Mouse (Mus musculus) CH12.LX (cell line): Measurements from ENCODE around the gene Kndc1.

ENCODE experiments used
- CTCF ChIP-seq, 2 experiments: IDR thresholded peaks in 1 of 2; conservative IDR thresholded peaks in 1 of 2; 2 replicates each; pipeline ENCODE4 v1.5.1; 2011 to 2012; ENCODE audit warnings: low read depth in 2 of 2, low read length in 2 of 2, improper control_type of control experiment in 1 of 2, inconsistent platforms in 1 of 2, mild to moderate bottlenecking in 1 of 2, moderate library complexity in 1 of 2
- GABPA ChIP-seq: IDR thresholded peaks from 2 replicates; pipeline ENCODE4 v1.6.1; 2012; ENCODE audit warnings: low read depth, low read length, improper control_type of control experiment, inconsistent platforms; ENCODE audit not compliant: insufficient replicate concordance
- JUN ChIP-seq: IDR thresholded peaks from 2 replicates; pipeline ENCODE4 v1.6.1; 2011; ENCODE audit warnings: low read depth, mild to moderate bottlenecking, low read length, improper control_type of control experiment, moderate library complexity; ENCODE audit not compliant: insufficient read depth
- KAT2A ChIP-seq: IDR thresholded peaks from 2 replicates; pipeline ENCODE4 v1.6.1; 2012; ENCODE audit warnings: low read length, improper control_type of control experiment, inconsistent platforms; ENCODE audit not compliant: insufficient replicate concordance
- MAX ChIP-seq: IDR thresholded peaks from 2 replicates; pipeline ENCODE4 v1.6.1; 2011; ENCODE audit warnings: low read length, improper control_type of control experiment
- POLR2A ChIP-seq: IDR thresholded peaks from 2 replicates; pipeline ENCODE4 v1.6.1; 2011; ENCODE audit warnings: low read depth, mild to moderate bottlenecking, improper control_type of control experiment, low read length
- POLR2AphosphoS2 ChIP-seq: IDR thresholded peaks from 2 replicates; pipeline ENCODE4 v1.6.1; 2011; ENCODE audit warnings: low read depth, low read length, improper control_type of control experiment
- USF1 ChIP-seq: IDR thresholded peaks from 2 replicates; pipeline ENCODE4 v1.6.1; 2014; ENCODE audit warnings: low read depth, mild to moderate bottlenecking, inconsistent platforms, low read length, improper control_type of control experiment
- ZC3H11A ChIP-seq: IDR thresholded peaks from 2 replicates; pipeline ENCODE4 v1.6.1; 2012; ENCODE audit warnings: low read depth, mild to moderate bottlenecking, inconsistent platforms, low read length, improper control_type of control experiment
- ZKSCAN1 ChIP-seq: IDR thresholded peaks from 2 replicates; pipeline ENCODE4 v1.6.1; 2012; ENCODE audit warnings: low read depth, inconsistent platforms, low read length, improper control_type of control experiment, borderline replicate concordance
- ZNF384 ChIP-seq: IDR thresholded peaks from 2 replicates; pipeline ENCODE4 v1.6.1; 2012; ENCODE audit warnings: low read depth, low read length, improper control_type of control experiment, inconsistent platforms

DNA sequence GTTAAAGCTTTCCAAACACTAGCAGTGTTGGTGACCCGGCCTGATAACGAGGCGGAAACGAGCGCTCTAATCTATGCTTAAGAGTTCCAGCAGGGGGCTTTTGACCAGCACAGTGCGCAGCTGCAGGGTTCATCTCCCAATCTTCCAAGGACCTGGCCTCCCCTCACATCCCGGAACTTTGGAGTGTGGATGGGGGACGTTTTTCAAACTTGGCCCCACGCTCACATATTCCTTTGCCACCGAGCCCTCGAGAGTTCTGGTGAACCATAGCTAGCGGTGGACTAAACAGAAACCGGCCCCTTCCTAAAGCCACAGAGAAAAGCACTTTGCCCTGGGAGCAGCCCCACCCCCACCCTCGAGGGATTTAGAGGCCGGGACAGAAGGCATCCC is 55.4 kb downstream of the Kndc1 start:
- TF ChIP-seq ZKSCAN1 (no peak), POLR2A (peak; percentile 44), ZC3H11A (no peak), ZNF384 (no peak), USF1 (no peak), KAT2A (no peak), GABPA (no peak), POLR2AphosphoS2 (no peak), CTCF (conservative IDR thresholded peaks at IDR 0.05 in 1 of 2, IDR thresholded peaks at IDR 0.05 in 1 of 2; ENCODE audit: low read depth in 2 of 2, low read length in 2 of 2) (peak; percentile 64 to 65), JUN (no peak), MAX (no peak)
